Mouse (Mus musculus) cerebellum, adult (tissue): Measurements from ENCODE around the gene Klrc2.
"Not testable (repeated sequence)": the region's sequence is repeated elsewhere in the genome, so short reads cannot be mapped to it uniquely, and the experiment has no call there.

Experiments
- ATAC-seq: cut with Nextera tagmentation; 2 replicates; pipeline ENCODE4 v1.9.2; 2017; ENCODE audit warnings: mild to moderate bottlenecking, moderate library complexity, mixed read lengths; ENCODE audit not compliant: insufficient number of reproducible peaks, low FRiP score, low TSS enrichment

Gene Klrc2

GRCm38 (mm10) chr6:129660589-129660988 is at the start of gene Klrc2:
TSS of gene Klrc2 (minus strand) at chr6:129660689.
- not testable (repeated sequence) for ATAC-seq

GRCm38 (mm10) chr6:129691436-129691835 is 30.9 kb upstream of the Klrc2 start:
- not testable (repeated sequence) for ATAC-seq

- no peak for ATAC-seq
These were observed 19.9 kb upstream of the Klrc2 start for GRCm38 (mm10) chr6:129680379-129680778.

- ATAC-seq, result no peak
These were observed 18.4 kb upstream of the Klrc2 start, which contains the start of gene Klrc1 for GRCm38 (mm10) chr6:129678873-129679272. TSS of gene Klrc1 (minus strand) at chr6:129678973.

GRCm38 (mm10) chr6:129661301-129661700 is 812 bp upstream of the Klrc2 start:
- ATAC-seq, result not testable (repeated sequence)

GRCm38 (mm10) chr6:129644054-129644453 is 16.4 kb downstream of the Klrc2 start:
- not testable (repeated sequence) for ATAC-seq

GRCm38 (mm10) chr6:129643237-129643636 is 17.3 kb downstream of the Klrc2 start, which contains the start of gene Klrc3:
TSS of gene Klrc3 (minus strand) at chr6:129643337.
- not testable (repeated sequence) for ATAC-seq

- ATAC-seq, result not testable (repeated sequence)
These were observed 29.4 kb downstream of the Klrc2 start for GRCm38 (mm10) chr6:129631046-129631445.

GRCm38 (mm10) chr6:129623735-129624134 is 36.8 kb downstream of the Klrc2 start, which contains the start of gene Klrk1:
TSS of gene Klrk1 (minus strand) at chr6:129623864.
- ATAC-seq, result no peak

GRCm38 (mm10) chr6:129608372-129608771 is 52.1 kb downstream of the Klrc2 start:
- ATAC-seq, result no peak
